Mouse (Mus musculus): ENCODE measurements around the gene Dgkh.

The Dgkh gene

GRCm38 (mm10) chr14:78536281-78537165, 196.1 kb downstream of the Dgkh start, which contains the start of gene Akap11:
Gene Akap11, minus strand, starts transcription at chr14:78536808.
- peak; percentile 73 for DNase-seq (ENCODE audit: low read depth)

- DNase-seq (ENCODE audit: low read depth), result no peak
Measured at GRCm38 (mm10) chr14:78535366-78535765, 197.2 kb downstream of the Dgkh start.

GRCm38 (mm10) chr14:78534651-78535050, 197.9 kb downstream of the Dgkh start:
- DNase-seq (ENCODE audit: low read depth), result no peak

GRCm38 (mm10) chr14:78533701-78534100, 198.9 kb downstream of the Dgkh start:
- no peak for DNase-seq (ENCODE audit: low read depth)

- no peak for DNase-seq (ENCODE audit: low read depth)
Measured at GRCm38 (mm10) chr14:78532345-78532744, 200.2 kb downstream of the Dgkh start.

- no peak for DNase-seq (ENCODE audit: low read depth)
Measured at GRCm38 (mm10) chr14:78530256-78530655, 202.3 kb downstream of the Dgkh start.

- no peak for DNase-seq (ENCODE audit: low read depth)
Measured at GRCm38 (mm10) chr14:78528461-78529425, 203.8 kb downstream of the Dgkh start.

- DNase-seq (ENCODE audit: low read depth), result no peak
Measured at GRCm38 (mm10) chr14:78526907-78527306, 205.7 kb downstream of the Dgkh start.

- DNase-seq (ENCODE audit: low read depth), result no peak
Measured at GRCm38 (mm10) chr14:78526475-78526874, 206.1 kb downstream of the Dgkh start.

GRCm38 (mm10) chr14:78525611-78526457, 206.7 kb downstream of the Dgkh start:
- no peak for DNase-seq (ENCODE audit: low read depth)

GRCm38 (mm10) chr14:78525059-78525458, 207.5 kb downstream of the Dgkh start:
- DNase-seq (ENCODE audit: low read depth), result no peak

GRCm38 (mm10) chr14:78510713-78511112, 221.9 kb downstream of the Dgkh start:
- DNase-seq (ENCODE audit: low read depth), result no peak

GRCm38 (mm10) chr14:78509791-78510190, 222.8 kb downstream of the Dgkh start:
- no peak for DNase-seq (ENCODE audit: low read depth)
